Mouse (Mus musculus) midbrain, embryonic 12.5 days (tissue): ENCODE data around the gene Uchl3. TPM values are rescaled to one million over a fixed set of nuclear protein-coding genes. Genes with fewer than 3 reads are reported as not detected.

ENCODE experiments used
- ATAC-seq: fragments of 200-750 bp; cut with Nextera tagmentation; 2 replicates; pipeline ENCODE4 v1.8.0; 2017; ENCODE audit warnings: low read depth, moderate TSS enrichment, moderate library complexity; ENCODE audit not compliant: low FRiP score
- H3K27ac ChIP-seq: fragments of 300-500 bp; sonication (generic); replicated peaks from 2 replicates; pipeline ENCODE4 v1.5.1; 2016; ENCODE audit warnings: mild to moderate bottlenecking
- H3K27me3 ChIP-seq: fragments of 300-500 bp; sonication (generic); 2 replicates; pipeline ENCODE4 v1.6.1; 2016; ENCODE audit warnings: mild to moderate bottlenecking
- H3K36me3 ChIP-seq: fragments of 300-500 bp; sonication (generic); 2 replicates; pipeline ENCODE4 v1.6.1; 2016
- H3K4me1 ChIP-seq: fragments of 300-500 bp; sonication (generic); 2 replicates; pipeline ENCODE4 v1.6.1; 2016
- H3K4me2 ChIP-seq: fragments of 300-500 bp; sonication (generic); replicated peaks from 2 replicates; pipeline ENCODE4 v1.6.1; 2016; ENCODE audit warnings: mild to moderate bottlenecking, moderate library complexity
- H3K4me3 ChIP-seq: fragments of 300-500 bp; sonication (generic); 2 replicates; pipeline ENCODE4 v1.5.1; 2016; ENCODE audit warnings: mild to moderate bottlenecking
- H3K9ac ChIP-seq: fragments of 300-500 bp; sonication (generic); replicated peaks from 2 replicates; pipeline ENCODE4 v1.6.1; 2016; ENCODE audit warnings: mild to moderate bottlenecking, moderate library complexity
- H3K9me3 ChIP-seq: fragments of 300-500 bp; sonication (generic); 2 replicates; pipeline ENCODE4 v1.6.1; 2016; ENCODE audit warnings: mild to moderate bottlenecking
- WGBS: fragments of 180-500 bp; shearing (Covaris S2); methylation state at CpG from one replicate; pipeline ENCODE4 v1.1.7; 2016; 5-methylcytosine and 5-hydroxymethylcytosine counted together
- polyA plus RNA-seq: library from polyadenylated mRNA; unstranded; fragments of >200 nt; fragmentation: Nextera tagmentation; extraction: Ambion mirVana; gene quantifications from 2 replicates; pipeline ENCODE4 v1.2.1, GENCODE M21; 2016

Uchl3 gene
- polyA plus RNA-seq, 1 experiment from 2014 or later: 154 TPM

- Histone ChIP-seq H3K27ac (peak within 1 kb of the TSS; percentile 76), H3K4me1 (peaks cover 11% of the 10 kb centered on the region), H3K27me3 (no peaks in the 10 kb centered on the region), H3K4me2 (peak within 1 kb of the TSS; percentile 79), H3K9me3 (no peaks in the 10 kb centered on the region), H3K36me3 (peaks cover 3% of the 10 kb centered on the region), H3K4me3 (peak within 1 kb of the TSS; percentile 83), H3K9ac (peak within 1 kb of the TSS; percentile 78)
- WGBS: under 1% methylated on average over 39 of the region's 39 CpGs
- ATAC-seq: peak; percentile 99
These were observed 13.5 kb upstream of the Uchl3 start, which contains the start of gene Commd6 for GRCm38 (mm10) chr14:101640153-101640843. Gene Commd6, minus strand, starts transcription at chr14:101640686.

GRCm38 (mm10) chr14:101644948-101645347 lies 8.8 kb upstream of the Uchl3 start:
- WGBS: 85% methylated on average over 1 of the region's 1 CpGs
- Histone ChIP-seq H3K36me3 (no peaks in the 10 kb centered on the region), H3K27ac (no peak overlapping the region), H3K4me2 (no peak overlapping the region), H3K9ac (no peak overlapping the region), H3K9me3 (no peaks in the 10 kb centered on the region), H3K27me3 (no peaks in the 10 kb centered on the region), H3K4me1 (no peaks in the 10 kb centered on the region), H3K4me3 (no peak overlapping the region)
- no peak for ATAC-seq

DNA sequence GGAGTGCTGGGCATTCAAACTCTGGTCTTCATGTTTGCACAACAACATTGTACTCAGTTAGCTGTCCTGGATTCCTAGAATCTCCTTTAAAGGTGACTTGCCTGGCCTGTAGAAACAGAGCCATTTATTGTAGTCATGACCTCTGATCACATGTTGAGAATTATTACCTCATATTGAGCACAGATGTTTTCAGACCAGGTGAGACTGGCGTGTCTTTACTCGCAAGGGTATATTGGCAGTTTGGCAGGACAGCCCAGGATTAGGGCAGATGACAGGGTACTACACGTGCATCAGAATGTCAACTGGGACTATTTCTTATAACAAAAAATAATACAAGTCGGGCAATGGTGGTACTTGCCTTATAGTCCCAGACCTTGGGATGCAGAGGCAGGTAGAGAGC lies 3.2 kb upstream of the Uchl3 start:
- Histone ChIP-seq H3K9me3 (no peaks in the 10 kb centered on the region), H3K9ac (no peak overlapping the region), H3K4me2 (no peak overlapping the region), H3K27ac (no peak overlapping the region), H3K36me3 (no peaks in the 10 kb centered on the region), H3K27me3 (no peaks in the 10 kb centered on the region), H3K4me1 (peaks cover 4% of the 10 kb centered on the region; the same call in 1 of the 2 replicates), H3K4me3 (no peak overlapping the region)
- no peak for ATAC-seq
- 83% methylated on average over 4 of the region's 4 CpGs for WGBS

DNA sequence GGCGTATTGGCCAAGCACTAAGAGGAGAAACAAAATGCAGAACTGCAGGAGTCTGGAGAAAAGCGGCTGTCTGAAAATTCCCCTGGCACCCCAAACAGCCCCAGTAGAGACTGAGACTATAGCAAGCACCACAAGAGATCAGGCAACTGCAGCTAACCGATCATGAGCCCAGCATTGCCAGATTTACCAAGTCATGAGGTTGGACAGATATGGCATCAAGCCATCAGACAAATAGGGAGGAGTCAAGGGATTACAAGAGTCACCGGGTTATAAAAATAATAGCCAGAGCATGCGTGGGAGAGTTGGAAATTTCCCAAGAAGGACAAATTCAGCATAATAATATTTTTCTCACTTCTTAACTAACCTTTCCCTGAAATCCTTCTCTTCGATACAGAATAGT lies 1.2 kb upstream of the Uchl3 start:
- no peaks in the 10 kb centered on the region for H3K36me3 ChIP-seq
- WGBS: 93% methylated on average over 6 of the region's 6 CpGs
- peaks cover 4% of the 10 kb centered on the region; the same call in 1 of the 2 replicates for H3K4me1 ChIP-seq
- no peak overlapping the region for H3K9ac ChIP-seq
- H3K27ac ChIP-seq: no peak overlapping the region
- H3K27me3 ChIP-seq: no peaks in the 10 kb centered on the region
- no peak overlapping the region for H3K4me2 ChIP-seq
- H3K4me3 ChIP-seq: no peak overlapping the region
- no peak for ATAC-seq
- no peaks in the 10 kb centered on the region for H3K9me3 ChIP-seq

DNA sequence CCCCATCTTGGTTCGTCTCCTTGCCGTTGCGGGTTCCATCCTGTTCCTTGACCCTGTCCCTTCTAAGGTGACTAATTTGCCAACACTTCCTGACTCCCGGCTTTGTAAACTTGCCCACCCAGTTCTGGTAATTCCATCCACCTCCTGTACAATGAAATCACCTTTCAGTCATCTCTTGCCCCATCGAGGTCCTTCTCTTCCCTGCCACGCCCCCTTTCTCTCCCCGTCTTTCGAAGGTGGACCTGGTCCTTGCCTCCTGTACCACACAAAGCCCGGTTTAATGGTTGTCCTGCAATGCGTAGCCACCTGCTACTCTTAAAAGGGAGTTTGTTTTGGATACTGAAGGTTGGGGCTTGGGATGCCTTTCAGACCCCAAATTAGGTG lies 751 bp downstream of the Uchl3 start:
- H3K27ac ChIP-seq: no peak overlapping the region

DNA sequence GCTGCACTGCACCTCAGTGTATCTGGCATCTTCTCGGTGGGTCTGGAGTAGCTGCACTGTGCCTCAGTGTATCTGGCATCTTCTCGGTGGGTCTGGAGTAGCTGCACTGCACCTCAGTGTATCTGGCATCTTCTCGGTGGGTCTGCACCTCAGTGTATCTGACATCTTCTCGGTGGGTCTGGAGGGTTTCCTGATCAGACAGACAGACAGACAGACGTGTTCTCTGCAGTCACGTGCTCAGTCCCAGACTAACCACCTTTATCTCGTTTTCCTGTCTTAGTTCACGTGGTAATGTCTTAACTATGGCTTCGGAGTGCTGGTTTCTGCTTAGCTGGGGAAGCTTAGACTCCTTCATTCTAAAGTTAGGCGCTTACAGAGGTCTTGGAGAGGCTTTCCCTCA lies 2.5 kb downstream of the Uchl3 start:
- 91% methylated on average over 10 of the region's 10 CpGs for WGBS
- peaks cover 19% of the 10 kb centered on the region; the same call in 1 of the 2 replicates for H3K36me3 ChIP-seq
- H3K4me3 ChIP-seq: no peak overlapping the region
- H3K4me1 ChIP-seq: peaks cover 4% of the 10 kb centered on the region; the same call in 1 of the 2 replicates
- H3K27me3 ChIP-seq: no peaks in the 10 kb centered on the region
- H3K9me3 ChIP-seq: no peaks in the 10 kb centered on the region
- H3K27ac ChIP-seq: no peak overlapping the region
- no peak overlapping the region for H3K4me2 ChIP-seq
- H3K9ac ChIP-seq: no peak overlapping the region
- ATAC-seq: no peak

More for the DNA sequence above, 751 bp downstream of the Uchl3 start:
- Histone ChIP-seq H3K36me3 (0 out of 2 replicates have a peak, but pooled peaks cover 10% of the 10 kb centered on the region), H3K27me3 (no peaks in the 10 kb centered on the region), H3K9ac (peak overlapping the region; percentile 88), H3K4me3 (peak overlapping the region; percentile 97), H3K4me1 (peaks cover 4% of the 10 kb centered on the region; the same call in 1 of the 2 replicates), H3K4me2 (peak overlapping the region; percentile 82), H3K9me3 (no peaks in the 10 kb centered on the region)
- 0% methylated on average over 10 of the region's 10 CpGs for WGBS
- ATAC-seq: peak; percentile 24

DNA sequence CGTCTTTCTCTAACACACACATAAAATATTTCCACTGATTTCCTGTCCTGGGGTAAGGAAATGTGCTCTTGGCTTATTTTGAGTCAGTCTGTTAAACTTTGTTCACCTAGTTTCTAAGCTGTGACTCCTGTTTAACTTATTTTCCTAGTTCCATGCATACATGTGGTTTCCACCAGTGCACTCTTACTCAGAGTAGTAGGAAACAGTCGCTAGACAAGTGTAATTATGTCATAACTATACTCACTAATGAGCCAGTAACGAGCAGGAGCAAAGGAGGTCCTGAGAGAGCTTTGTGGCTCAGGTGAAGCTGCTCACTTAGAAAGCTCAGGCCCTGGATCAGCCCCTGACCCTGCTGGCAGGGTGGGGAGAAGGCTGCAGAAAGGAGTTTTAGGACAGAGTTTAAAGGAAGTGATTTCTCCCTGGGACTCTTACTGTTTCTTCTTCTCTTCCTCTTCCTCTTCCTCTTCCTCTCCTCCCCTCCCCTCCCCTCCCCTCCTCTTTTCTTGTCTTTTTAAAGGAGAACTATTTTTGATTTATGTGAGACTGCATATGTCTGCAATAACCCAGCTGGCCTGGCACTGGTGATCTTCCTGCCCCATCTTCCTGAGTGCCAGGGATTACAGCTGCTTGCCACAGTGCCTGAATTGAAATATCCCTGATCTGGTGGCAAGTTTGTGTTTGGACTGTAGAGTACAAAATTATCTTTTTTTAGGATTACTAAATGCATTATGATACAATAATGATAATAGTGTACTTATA lies 8.1 kb downstream of the Uchl3 start:
- H3K27ac ChIP-seq: no peak overlapping the region
- no peaks in the 10 kb centered on the region for H3K27me3 ChIP-seq
- WGBS: 81% methylated on average over 3 of the region's 3 CpGs
- H3K4me3 ChIP-seq: no peak overlapping the region
- H3K4me1 ChIP-seq: no peaks in the 10 kb centered on the region
- no peak overlapping the region for H3K9ac ChIP-seq
- no peak for ATAC-seq
- peaks cover 19% of the 10 kb centered on the region; the same call in 1 of the 2 replicates for H3K36me3 ChIP-seq
- H3K9me3 ChIP-seq: no peaks in the 10 kb centered on the region
- H3K4me2 ChIP-seq: no peak overlapping the region

DNA sequence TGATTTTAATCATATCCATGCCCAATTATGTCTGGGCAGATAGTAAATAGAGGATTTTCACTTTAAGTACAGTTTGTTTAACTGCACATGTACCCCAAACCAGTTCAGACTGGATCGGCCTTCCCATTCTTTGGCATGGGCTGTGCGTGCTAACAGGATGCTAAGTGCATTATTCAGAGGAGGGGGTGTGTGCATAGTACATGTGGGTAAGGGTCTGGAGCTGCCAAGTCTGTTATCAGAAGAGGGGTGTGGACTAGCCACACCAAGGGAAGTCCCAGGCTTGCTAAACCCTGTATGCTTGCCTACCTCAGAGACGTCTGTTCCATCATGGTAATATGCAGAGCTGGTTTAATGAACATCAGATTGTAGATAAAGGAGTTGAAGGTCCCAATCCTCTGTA lies 10.5 kb downstream of the Uchl3 start:
- ATAC-seq: no peak
- Histone ChIP-seq H3K27me3 (no peaks in the 10 kb centered on the region), H3K27ac (no peak overlapping the region), H3K36me3 (peaks cover 22% of the 10 kb centered on the region), H3K9ac (no peak overlapping the region), H3K4me3 (no peak overlapping the region), H3K4me1 (no peaks in the 10 kb centered on the region), H3K4me2 (no peak overlapping the region), H3K9me3 (no peaks in the 10 kb centered on the region)
- 82% methylated on average over 3 of the region's 3 CpGs for WGBS

- Histone ChIP-seq H3K9me3 (no peaks in the 10 kb centered on the region), H3K36me3 (peaks cover 28% of the 10 kb centered on the region), H3K4me1 (no peaks in the 10 kb centered on the region), H3K9ac (no peak overlapping the region), H3K4me2 (no peak overlapping the region), H3K27ac (no peak overlapping the region), H3K4me3 (no peak overlapping the region), H3K27me3 (no peaks in the 10 kb centered on the region)
- WGBS: 92% methylated on average over 7 of the region's 7 CpGs
- no peak for ATAC-seq
These were observed 12.3 kb downstream of the Uchl3 start for GRCm38 (mm10) chr14:101666056-101666455.

DNA sequence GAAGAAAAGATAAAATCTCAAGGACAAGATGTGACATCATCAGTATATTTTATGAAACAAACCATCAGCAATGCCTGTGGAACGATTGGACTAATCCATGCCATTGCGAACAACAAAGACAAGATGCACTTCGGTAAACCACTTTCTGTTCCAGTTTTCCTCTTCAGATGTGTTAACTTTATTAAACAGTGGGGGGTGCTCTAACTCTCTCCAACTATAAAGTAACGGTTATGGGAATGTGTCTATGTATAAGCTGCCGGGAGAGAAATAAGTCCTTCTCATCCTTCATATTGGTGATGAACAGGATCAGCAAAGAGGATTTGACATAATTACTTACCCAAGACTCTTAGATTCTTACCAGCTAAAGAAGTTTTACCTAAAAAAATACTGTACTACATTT lies 12.8 kb downstream of the Uchl3 start:
- 87% methylated on average over 5 of the region's 5 CpGs for WGBS

GRCm38 (mm10) chr14:101668626-101669025 lies 14.9 kb downstream of the Uchl3 start:
- Histone ChIP-seq H3K36me3 (peaks cover 26% of the 10 kb centered on the region), H3K9me3 (no peaks in the 10 kb centered on the region), H3K27ac (no peak overlapping the region), H3K4me3 (no peak overlapping the region), H3K4me2 (no peak overlapping the region), H3K9ac (no peak overlapping the region), H3K27me3 (no peaks in the 10 kb centered on the region), H3K4me1 (no peaks in the 10 kb centered on the region)
- 93% methylated on average over 7 of the region's 7 CpGs for WGBS
- no peak for ATAC-seq

More for the DNA sequence above, 12.8 kb downstream of the Uchl3 start:
- H3K4me2 ChIP-seq: no peak overlapping the region
- ATAC-seq: no peak
- H3K27me3 ChIP-seq: no peaks in the 10 kb centered on the region
- no peaks in the 10 kb centered on the region for H3K4me1 ChIP-seq
- H3K36me3 ChIP-seq: peaks cover 26% of the 10 kb centered on the region
- no peak overlapping the region for H3K4me3 ChIP-seq
- no peak overlapping the region for H3K27ac ChIP-seq
- H3K9me3 ChIP-seq: no peaks in the 10 kb centered on the region
- H3K9ac ChIP-seq: no peak overlapping the region

DNA sequence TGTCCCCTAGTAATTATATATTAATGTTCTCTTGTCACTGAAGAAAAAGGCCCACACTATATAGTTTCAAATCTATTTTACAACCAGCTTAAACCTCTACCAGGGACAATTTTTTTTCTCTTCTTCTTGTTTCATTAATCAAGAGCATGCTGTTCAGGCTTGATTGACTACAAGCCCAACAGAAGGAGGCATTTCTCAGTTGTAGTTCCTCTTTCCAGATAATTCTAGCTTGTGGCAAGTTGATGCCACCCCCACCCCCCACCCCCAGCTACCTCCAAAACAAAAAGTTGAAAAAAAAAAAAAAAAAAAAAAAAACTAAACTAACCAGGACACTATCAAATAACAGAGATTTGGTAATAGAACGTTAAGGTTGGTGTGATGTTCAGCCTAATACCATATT lies 18.5 kb downstream of the Uchl3 start:
- H3K27ac ChIP-seq: no peak overlapping the region
- ATAC-seq: no peak
- WGBS: 100% methylated on average over 1 of the region's 1 CpGs
- H3K4me1 ChIP-seq: no peaks in the 10 kb centered on the region
- H3K4me3 ChIP-seq: no peak overlapping the region
- no peaks in the 10 kb centered on the region for H3K27me3 ChIP-seq
- H3K36me3 ChIP-seq: peaks cover 32% of the 10 kb centered on the region
- H3K4me2 ChIP-seq: no peak overlapping the region
- H3K9ac ChIP-seq: no peak overlapping the region
- no peaks in the 10 kb centered on the region for H3K9me3 ChIP-seq
